Mouse (Mus musculus): ENCODE measurements at regions not wholly inside any gene's neighbourhood (a gene's known extent, or its start where the extent isn't known, plus 50 kb on each side); places are given as distances from the start of the nearest gene placed in this dataset.
"Not testable (repeated sequence)": the region's sequence is repeated elsewhere in the genome, so short reads cannot be mapped to it uniquely, and the experiment has no call there.

DNA sequence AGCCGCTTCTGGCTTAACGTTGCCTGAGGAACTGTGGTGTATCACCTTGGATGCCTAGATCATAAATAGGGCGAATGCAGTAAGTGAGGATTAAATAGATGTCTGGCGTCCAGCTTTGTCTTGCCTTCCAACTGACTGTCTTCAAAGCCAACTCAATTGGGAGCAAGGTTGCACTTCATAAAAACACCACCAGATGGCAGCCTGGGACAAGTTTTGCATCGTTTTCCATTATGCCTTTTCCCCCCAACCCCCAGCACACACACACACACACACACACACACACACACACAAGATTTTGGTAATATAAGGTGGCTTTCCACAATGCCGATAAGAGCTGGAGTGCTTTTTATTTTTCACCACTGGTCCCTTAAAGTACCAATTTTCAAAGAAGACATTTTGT lies 209.3 kb downstream of the Mtrr start:
- TF ChIP-seq CTCF (IDR thresholded peaks at IDR 0.05; ENCODE audit: extremely low read depth, insufficient read depth, low read length) = peak; percentile 14; the same call in 1 of the 2 replicates
- H3K4me3 ChIP-seq (ENCODE audit: insufficient read depth, low read length); H3K27ac ChIP-seq (ENCODE audit: insufficient read depth, low read length); H3K4me1 ChIP-seq (ENCODE audit: control insufficient read depth, insufficient read depth, low read length): not testable (repeated sequence)
